Mouse (Mus musculus): ENCODE measurements around the gene Spred3. TPM values are rescaled to one million over a fixed set of nuclear protein-coding genes. Genes with fewer than 3 reads are reported as not detected.
A peak's percentile ranks its signal among the peaks of the same experiment; 100 is the strongest.
"Not testable (repeated sequence)": the region's sequence is repeated elsewhere in the genome, so short reads cannot be mapped to it uniquely, and the experiment has no call there.

The Spred3 gene
- total RNA-seq, 1 experiment from 2014 or later = 0.58 TPM

DNA sequence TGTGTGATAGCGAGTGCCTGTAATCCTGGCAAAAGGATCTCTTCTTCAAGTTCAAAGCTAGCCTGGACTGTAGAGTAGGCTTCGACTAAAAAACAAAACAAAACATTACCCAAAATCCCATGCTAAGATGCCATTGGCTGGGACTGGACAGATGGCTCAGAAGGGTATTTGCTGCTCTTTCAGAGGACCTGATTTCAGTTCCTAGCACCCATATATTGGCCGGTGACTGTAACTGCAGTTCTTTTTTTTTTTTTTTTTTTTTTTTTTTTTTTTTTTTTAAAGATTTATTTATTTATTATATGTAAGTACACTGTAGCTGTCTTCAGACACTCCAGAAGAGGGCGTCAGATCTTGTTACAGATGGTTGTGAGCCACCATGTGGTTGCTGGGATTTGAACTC is 31.0 kb downstream of the Spred3 start:
- ATAC-seq (ENCODE audit: extremely low read depth, insufficient number of reproducible peaks, low FRiP score, poor library complexity, severe bottlenecking) = not testable (repeated sequence)

GRCm38 (mm10) chr7:29137429-29137828 is 32.8 kb downstream of the Spred3 start:
- ATAC-seq (ENCODE audit: extremely low read depth, insufficient number of reproducible peaks, low FRiP score, poor library complexity, severe bottlenecking) = no peak

DNA sequence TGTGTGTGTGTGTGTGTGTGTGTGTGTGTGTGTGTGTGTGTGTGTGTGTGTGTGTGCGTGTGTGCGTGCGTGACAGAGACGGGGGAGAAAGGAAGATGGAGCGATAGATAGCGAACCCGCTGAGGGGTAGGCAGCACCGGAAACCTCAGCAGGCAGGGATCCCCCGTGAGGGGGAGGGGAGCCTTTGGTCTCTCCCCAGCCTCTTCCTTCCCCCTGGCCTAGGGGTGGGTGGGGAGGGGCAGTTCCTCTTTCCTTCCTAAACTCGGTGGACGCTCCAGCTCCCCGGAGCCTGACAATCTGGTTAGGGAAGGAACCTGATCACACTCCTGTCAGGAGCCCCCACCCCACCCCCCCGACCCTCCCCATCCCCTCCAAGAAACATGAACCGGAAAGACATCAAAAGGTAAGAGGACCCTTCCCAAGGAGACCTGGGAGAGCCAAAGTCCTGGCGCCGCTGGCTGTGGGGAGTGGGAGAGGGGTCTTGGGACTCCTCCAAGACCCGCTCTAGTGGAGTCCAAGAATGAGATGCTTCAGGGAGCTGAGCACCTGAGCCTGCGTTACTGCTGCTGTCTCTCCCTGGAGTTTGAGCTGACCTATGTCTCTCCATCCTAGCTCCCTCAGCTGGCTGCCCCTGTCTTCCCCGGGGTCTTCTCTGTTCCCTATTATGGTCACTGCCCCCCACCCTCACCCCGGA is 35.4 kb downstream of the Spred3 start, which contains the start of gene Rasgrp4:
Gene Rasgrp4 (plus strand): TSS at position 159 of the 694 bp plus-strand sequence.
- peak; percentile 84 for ATAC-seq (ENCODE audit: extremely low read depth, insufficient number of reproducible peaks, low FRiP score, poor library complexity, severe bottlenecking)

- ATAC-seq (ENCODE audit: extremely low read depth, insufficient number of reproducible peaks, low FRiP score, poor library complexity, severe bottlenecking) = no peak
Observed at GRCm38 (mm10) chr7:29134230-29134629, 36.0 kb downstream of the Spred3 start.

DNA sequence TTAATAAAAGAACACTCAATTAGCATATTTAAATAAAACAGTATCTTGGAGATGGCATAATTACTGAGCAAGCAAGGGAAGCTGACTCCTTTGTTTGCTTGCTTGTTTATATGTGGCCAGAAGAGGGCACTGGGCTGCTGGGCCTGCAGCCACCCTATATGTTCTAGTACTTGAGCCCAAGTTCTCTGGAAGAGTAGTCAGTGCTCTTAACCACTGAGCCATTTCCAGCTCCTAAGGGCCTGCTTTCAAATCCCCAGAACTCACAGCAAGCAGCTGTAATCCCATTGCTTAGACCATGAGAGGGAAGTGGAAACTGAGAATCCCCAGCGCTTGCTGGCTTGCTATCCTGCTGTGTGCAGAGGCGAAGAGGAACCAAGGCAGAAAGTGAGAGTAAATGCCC is 41.5 kb downstream of the Spred3 start:
- ATAC-seq (ENCODE audit: extremely low read depth, insufficient number of reproducible peaks, low FRiP score, poor library complexity, severe bottlenecking) = peak; percentile 56

DNA sequence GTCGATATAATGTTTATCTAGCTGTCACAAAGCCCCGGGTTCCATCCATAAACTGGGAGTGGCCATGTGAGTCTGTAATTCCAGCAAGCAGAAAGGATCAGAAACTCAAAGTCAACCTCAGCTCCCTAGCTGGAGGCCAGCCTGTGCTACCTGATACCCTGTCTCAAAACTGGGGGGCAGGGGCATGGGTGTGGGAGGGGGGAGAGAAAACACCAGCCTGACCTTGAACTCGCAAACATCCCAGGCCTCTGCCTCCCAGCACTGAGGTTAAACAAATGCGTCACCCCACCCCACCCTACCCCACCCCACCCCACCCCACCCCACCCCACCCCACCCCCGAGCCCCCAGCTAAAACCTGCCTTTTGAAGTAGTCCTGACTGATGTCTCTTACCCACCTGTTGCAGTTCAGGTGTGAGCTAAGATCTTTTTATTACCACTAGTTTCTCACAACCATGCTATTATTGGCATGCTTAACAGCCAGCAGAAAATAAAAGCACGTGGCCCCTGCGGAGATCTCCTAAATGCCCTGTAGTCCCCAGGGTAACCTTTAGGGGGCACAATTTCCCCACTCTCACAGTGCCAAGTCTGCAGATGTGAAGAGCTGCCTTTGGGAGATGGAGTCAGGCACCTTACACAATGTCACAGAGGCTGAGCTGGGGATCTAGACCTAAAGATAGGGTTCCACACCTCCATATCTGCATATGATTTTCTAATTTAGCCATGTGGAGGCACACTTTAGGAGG is 43.9 kb downstream of the Spred3 start:
- peak; percentile 68; the same call in 1 of the 2 replicates for ATAC-seq (ENCODE audit: extremely low read depth, insufficient number of reproducible peaks, low FRiP score, poor library complexity, severe bottlenecking)

DNA sequence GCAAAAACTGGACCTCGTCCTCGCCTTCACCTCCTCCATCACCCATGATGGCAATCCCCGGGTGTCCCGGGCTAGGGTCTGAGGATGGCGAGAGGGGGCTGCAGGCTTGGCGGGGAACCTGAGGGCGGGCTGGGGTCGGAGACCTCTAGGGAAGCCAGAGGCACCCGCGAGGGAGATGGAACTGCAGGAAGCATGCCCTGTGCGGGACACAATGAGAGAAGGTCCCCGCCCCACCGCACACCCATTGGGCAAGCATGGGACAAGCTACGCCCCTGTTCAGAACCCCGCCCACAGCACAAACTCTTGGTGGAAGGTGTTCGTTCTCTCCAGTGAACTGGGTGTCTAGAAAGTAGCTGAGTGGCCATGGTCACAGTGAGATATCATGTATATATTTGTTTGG is 45.2 kb downstream of the Spred3 start, which contains the start of gene Ryr1:
Gene Ryr1 (minus strand): TSS at position 210 of the 400 bp plus-strand sequence.
- ATAC-seq (ENCODE audit: extremely low read depth, insufficient number of reproducible peaks, low FRiP score, poor library complexity, severe bottlenecking) = peak; percentile 43; the same call in 1 of the 2 replicates

DNA sequence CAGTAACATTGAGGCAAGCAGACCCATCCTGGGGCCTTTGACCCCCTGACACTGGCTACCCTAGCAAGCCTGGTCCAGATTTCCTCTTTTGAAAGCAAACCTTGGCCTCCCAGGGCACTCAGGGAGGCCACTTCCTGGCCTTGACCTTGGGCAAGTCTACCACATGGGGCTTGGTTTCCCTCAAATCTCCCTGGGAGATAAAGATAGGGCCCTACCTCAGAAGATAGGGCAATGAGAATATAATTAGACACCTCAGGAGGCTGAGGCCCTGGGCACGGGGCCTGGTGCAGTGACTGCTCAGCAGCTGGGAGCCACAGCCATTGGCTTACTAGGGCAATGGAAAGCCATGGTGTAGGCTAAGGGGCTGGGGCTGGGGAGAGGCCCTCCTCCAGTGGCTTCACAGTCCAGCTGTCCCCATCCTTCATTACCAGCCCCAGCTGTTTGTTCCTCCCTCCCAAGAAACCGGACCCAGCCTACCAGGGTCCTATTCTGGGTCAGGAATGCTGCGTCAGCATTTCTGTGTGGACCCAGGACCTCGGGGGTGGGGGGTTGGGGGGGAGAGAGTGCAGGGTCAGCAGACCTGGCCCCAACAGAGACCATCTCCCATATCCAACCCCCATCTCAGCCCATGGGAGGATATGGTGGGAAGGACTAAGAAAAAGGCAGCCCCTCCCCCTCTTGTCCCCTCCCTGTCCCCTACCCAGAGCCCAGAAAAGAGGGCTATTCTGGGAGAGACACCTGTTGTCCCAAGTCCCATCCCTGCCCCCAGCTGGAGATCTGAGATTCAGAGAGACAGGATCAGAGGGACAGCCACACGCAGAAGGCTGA is 46.5 kb downstream of the Spred3 start:
- no peak for ATAC-seq (ENCODE audit: extremely low read depth, insufficient number of reproducible peaks, low FRiP score, poor library complexity, severe bottlenecking)

- ATAC-seq (ENCODE audit: extremely low read depth, insufficient number of reproducible peaks, low FRiP score, poor library complexity, severe bottlenecking) = no peak
Observed at GRCm38 (mm10) chr7:29122821-29123220, 47.4 kb downstream of the Spred3 start.

- no peak for ATAC-seq (ENCODE audit: extremely low read depth, insufficient number of reproducible peaks, low FRiP score, poor library complexity, severe bottlenecking)
Observed at GRCm38 (mm10) chr7:29119526-29119925, 50.7 kb downstream of the Spred3 start.

GRCm38 (mm10) chr7:29118142-29118851 is 51.9 kb downstream of the Spred3 start:
- ATAC-seq (ENCODE audit: extremely low read depth, insufficient number of reproducible peaks, low FRiP score, poor library complexity, severe bottlenecking) = no peak

DNA sequence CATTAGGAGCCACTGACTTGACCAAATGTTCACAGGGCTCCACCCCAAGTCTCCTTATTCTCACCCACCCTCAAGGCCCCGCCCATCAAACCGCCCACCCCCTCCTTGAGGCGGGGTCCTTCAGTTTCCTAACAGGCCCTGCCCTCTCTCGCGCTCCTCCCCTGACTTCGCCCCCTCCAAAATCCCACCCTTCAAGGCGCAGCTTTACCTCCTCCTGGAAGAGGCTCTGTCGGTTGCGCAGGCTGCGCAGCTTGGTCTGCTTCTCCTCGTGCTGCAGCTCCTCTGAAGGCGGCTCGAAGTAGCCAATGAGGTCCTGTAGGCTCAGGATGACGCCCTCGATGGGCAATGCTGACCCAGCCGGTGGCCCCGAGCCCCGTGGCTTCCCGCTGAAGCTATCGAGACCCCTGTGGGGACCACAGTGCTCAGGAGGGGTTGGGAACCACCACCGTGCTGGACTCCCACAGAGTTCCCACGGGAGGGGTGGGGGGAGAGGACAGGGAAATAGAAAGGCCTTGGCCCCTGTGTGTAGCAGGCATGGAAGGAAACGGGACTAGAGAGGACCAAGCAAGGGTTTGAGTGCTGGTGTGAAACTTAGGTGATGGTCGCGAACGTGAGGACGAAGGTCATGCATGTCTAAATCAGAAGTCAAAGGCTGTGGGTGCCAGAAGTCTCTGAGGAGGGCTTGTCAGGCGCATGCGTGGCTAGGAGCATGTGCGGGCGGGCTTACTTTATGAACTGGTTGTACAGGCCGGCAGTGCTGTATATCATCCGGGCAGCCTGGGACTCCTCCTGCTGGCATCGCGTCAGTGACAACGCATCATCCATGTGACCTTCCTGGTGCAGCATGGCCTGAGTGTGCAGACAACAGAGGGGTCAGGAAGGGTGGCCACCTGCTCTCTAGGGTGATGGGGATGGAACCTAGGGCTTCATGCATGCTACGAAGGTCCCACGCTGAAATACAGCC is 60.9 kb downstream of the Spred3 start:
- ATAC-seq (ENCODE audit: extremely low read depth, insufficient number of reproducible peaks, low FRiP score, poor library complexity, severe bottlenecking) = no peak

Other genes with a start within 250 kb of the Spred3 start
- 29.7 and 36.4 TPM in 2 replicates for gene Actn4, start 208.1 kb downstream of the Spred3 start, total RNA-seq (2017)
- 191 and 195 TPM in 2 replicates for gene Eif3k, start 188.5 kb downstream of the Spred3 start, total RNA-seq (2017)
- gene Map4k1, start 188.4 kb downstream of the Spred3 start, total RNA-seq (2017) = 132 and 154 TPM in 2 replicates
- gene Ryr1, start 45.2 kb downstream of the Spred3 start, total RNA-seq (2017) = 0.61 and 1.0 TPM in 2 replicates
- gene Rasgrp4, start 35.6 kb downstream of the Spred3 start, total RNA-seq (2017) = 108 and 138 TPM in 2 replicates
- 23.3 and 26.8 TPM in 2 replicates for gene Fam98c, start 14.2 kb downstream of the Spred3 start, total RNA-seq (2017)
- gene Ggn, start 201 bp downstream of the Spred3 start, total RNA-seq (2017) = 0.47 TPM in 1 of 2 replicates, not detected in the other
- 122 and 123 TPM in 2 replicates for gene Psmd8, start 10.3 kb upstream of the Spred3 start, total RNA-seq (2017)
- gene Catsperg1, start 43.6 kb upstream of the Spred3 start, total RNA-seq (2017) = 0.98 and 3.6 TPM in 2 replicates
- 1.7 and 3.7 TPM in 2 replicates for gene Kcnk6, start 62.1 kb upstream of the Spred3 start, total RNA-seq (2017)
- 4.4 and 5.2 TPM in 2 replicates for gene Yif1b, start 67.9 kb upstream of the Spred3 start, total RNA-seq (2017)
- gene 2200002D01Rik, start 78.1 kb upstream of the Spred3 start, total RNA-seq (2017) = 2.4 and 2.8 TPM in 2 replicates
- gene Spint2, start 111.5 kb upstream of the Spred3 start, total RNA-seq (2017) = 14.1 and 14.3 TPM in 2 replicates
- not detected in 2 replicates for gene Ppp1r14a, start 118.9 kb upstream of the Spred3 start, total RNA-seq (2017)
- not detected in 2 replicates for gene Dpf1, start 133.5 kb upstream of the Spred3 start, total RNA-seq (2017)

Data from neutrophil, adult 5-6 weeks (primary cell).